Mouse (Mus musculus): ENCODE measurements at regions not wholly inside any gene's neighbourhood (a gene's known extent, or its start where the extent isn't known, plus 50 kb on each side); places are given as distances from the start of the nearest gene placed in this dataset.

GRCm38 (mm10) chr4:99527441-99527840 lies 128.7 kb upstream of the Foxd3 start:
- TF ChIP-seq POLR2A (IDR thresholded peaks at IDR 0.05; ENCODE audit: low read depth, low read length) (no peak), CTCF (IDR thresholded peaks at IDR 0.05; ENCODE audit: borderline replicate concordance, insufficient read depth, low read length) (no peak)

Data from embryonic fibroblast, embryonic 13.5 days (primary cell).